Mouse (Mus musculus): ENCODE results near the gene Cd5l. TPM values are rescaled to one million over a fixed set of nuclear protein-coding genes. Genes with fewer than 3 reads are reported as not detected.
"Not testable (repeated sequence)": the region's sequence is repeated elsewhere in the genome, so short reads cannot be mapped to it uniquely, and the experiment has no call there.

The Cd5l gene
- polyA plus RNA-seq, 1 experiment from 2014 or later, result not detected

DNA sequence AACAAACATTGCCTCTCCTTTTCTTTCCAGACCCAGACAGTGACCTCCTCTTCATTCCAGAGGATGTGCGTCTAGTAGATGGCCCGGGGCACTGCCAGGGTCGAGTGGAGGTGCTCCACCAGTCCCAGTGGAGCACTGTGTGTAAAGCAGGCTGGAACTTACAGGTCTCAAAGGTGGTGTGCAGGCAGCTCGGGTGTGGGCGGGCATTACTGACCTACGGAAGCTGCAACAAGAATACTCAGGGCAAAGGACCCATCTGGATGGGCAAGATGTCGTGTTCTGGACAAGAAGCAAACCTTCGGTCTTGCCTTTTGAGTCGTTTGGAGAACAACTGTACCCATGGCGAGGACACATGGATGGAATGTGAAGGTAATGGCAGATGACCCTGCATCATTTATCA is 9.8 kb downstream of the Cd5l start:
- 91% methylated on average over 10 of the region's 10 CpGs for WGBS
- no peak for DNase-seq
- H3K36me3 ChIP-seq (ENCODE audit: control insufficient read depth, insufficient read depth, low read length), result no peaks in the 10 kb centered on the region
- no peak overlapping the region for H3K9ac ChIP-seq (replicated peaks; ENCODE audit: low read length)
- no peaks in the 10 kb centered on the region for H3K27me3 ChIP-seq (ENCODE audit: control insufficient read depth, insufficient read depth, low read length)
- H3K4me2 ChIP-seq (ENCODE audit: low read length), result no peak overlapping the region
- no peak for ATAC-seq (ENCODE audit: low FRiP score, low TSS enrichment)
- H3K4me1 ChIP-seq (ENCODE audit: control insufficient read depth, insufficient read depth, low read length), result no peaks in the 10 kb centered on the region
- H3K27ac ChIP-seq (replicated peaks; ENCODE audit: low read depth, low read length), result no peak overlapping the region
- no peak overlapping the region for H3K4me3 ChIP-seq (replicated peaks; ENCODE audit: low read depth, low read length)
- H3K9me3 ChIP-seq (ENCODE audit: control insufficient read depth, low read length), result no peaks in the 10 kb centered on the region

DNA sequence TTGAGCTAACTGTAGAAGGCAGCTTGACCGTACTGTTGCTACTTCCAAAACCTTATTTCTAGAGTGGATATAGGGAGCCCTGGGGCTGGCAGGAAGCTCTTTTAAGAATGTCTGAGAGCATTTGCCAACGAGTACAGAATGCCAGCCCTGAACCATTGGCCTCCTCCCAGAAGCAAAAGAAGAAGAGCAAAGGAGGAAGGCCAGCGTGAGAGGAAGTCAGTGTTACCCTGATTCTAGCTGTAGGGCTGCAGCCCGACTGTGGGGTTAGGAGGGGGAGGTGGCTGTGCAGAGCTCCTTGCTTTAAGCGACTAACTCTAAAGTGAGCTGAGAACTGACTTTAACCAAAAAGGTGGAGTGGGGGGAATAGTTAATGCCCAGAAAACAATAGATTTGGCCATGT is 11.5 kb downstream of the Cd5l start:
- ATAC-seq (ENCODE audit: low FRiP score, low TSS enrichment), result no peak
- no peaks in the 10 kb centered on the region for H3K9me3 ChIP-seq (ENCODE audit: control insufficient read depth, low read length)

DNA sequence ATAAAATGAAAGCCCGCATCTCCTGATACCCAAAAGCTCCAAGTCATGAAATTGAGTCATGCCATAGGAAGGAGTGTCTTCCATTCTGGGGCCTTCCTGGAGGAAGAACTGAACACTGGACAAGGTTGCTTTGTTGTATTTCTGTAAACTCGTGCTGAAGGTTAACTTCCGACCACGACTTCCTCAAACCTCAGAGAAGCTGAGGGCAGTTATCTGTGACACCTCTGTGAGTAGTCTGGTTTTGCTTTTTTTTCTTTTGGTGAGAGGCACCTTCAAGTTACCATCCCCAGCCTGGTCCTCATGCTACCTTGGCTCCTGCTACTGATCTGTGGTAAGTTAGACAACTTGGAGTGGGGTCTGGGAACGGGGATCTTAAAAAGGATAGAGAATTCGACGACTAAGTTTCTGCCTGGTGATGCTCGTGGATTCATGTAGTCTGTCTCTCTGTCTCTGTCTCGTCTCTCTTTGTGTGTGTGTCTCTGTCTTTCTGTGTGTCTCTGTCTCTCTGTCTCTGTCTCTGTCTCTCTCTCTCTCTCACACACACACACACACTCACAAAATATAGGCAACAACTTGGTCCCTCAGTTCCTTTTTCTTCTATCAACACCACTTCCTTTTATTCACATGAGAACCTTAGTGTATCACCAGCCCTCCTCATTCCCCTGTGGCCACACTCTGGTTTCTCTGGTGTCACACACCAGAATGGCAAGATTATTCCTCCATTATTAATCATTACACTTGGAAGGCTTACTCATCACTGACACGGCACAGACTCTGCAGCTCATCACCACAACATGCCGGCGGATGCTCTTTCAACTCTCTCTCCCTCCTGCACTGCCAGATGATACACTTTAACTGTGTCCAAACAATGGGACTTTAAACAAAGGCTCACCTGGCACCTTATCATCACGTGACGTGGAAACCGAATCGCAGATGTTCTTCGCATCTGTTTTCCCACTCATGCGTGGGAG is 18.8 kb downstream of the Cd5l start, which contains the start of gene Fcrl1:
TSS of gene Fcrl1 (plus strand) at position 193 of the 971 bp plus-strand sequence.
- H3K36me3 ChIP-seq (ENCODE audit: control insufficient read depth, insufficient read depth, low read length), result no peaks in the 10 kb centered on the region
- no peak within 1 kb of the TSS for H3K4me2 ChIP-seq (ENCODE audit: low read length)
- H3K27me3 ChIP-seq (ENCODE audit: control insufficient read depth, insufficient read depth, low read length), result no peaks in the 10 kb centered on the region
- no peak for ATAC-seq (ENCODE audit: low FRiP score, low TSS enrichment)
- no peak within 1 kb of the TSS for H3K4me3 ChIP-seq (replicated peaks; ENCODE audit: low read depth, low read length)
- no peak within 1 kb of the TSS for H3K9ac ChIP-seq (replicated peaks; ENCODE audit: low read length)
- H3K27ac ChIP-seq (replicated peaks; ENCODE audit: low read depth, low read length), result no peak within 1 kb of the TSS
- no peaks in the 10 kb centered on the region for H3K4me1 ChIP-seq (ENCODE audit: control insufficient read depth, insufficient read depth, low read length)
- 88% methylated on average over 18 of the region's 18 CpGs for WGBS
- DNase-seq, result no peak
- H3K9me3 ChIP-seq (ENCODE audit: control insufficient read depth, low read length), result no peaks in the 10 kb centered on the region

More for the DNA sequence above, 11.5 kb downstream of the Cd5l start:
- Histone ChIP-seq H3K27me3 (ENCODE audit: control insufficient read depth, insufficient read depth, low read length) (no peaks in the 10 kb centered on the region), H3K4me1 (ENCODE audit: control insufficient read depth, insufficient read depth, low read length) (no peaks in the 10 kb centered on the region), H3K4me2 (ENCODE audit: low read length) (no peak overlapping the region), H3K27ac (replicated peaks; ENCODE audit: low read depth, low read length) (no peak overlapping the region), H3K4me3 (replicated peaks; ENCODE audit: low read depth, low read length) (no peak overlapping the region), H3K9ac (replicated peaks; ENCODE audit: low read length) (no peak overlapping the region), H3K36me3 (ENCODE audit: control insufficient read depth, insufficient read depth, low read length) (no peaks in the 10 kb centered on the region)
- DNase-seq, result no peak
- 83% methylated on average over 5 of the region's 5 CpGs for WGBS

DNA sequence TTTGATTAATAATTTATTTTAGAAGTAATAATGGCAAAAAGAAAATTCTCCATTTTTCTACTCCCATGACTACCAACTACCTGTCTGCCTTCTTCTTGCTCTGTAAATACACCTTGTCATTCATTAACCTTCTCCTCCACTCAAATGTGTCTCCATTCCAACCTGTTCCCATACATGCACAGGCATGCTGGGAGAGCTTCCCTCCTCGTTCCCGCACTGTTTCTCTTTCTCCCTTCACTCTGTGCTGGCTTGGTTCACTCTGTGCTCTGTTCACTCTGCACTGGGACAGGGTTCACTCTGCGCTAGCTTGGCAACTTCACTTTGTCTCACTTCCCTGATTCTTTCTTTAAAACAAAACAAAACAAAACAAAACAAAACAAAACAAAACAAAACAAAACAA is 19.5 kb downstream of the Cd5l start:
- Histone ChIP-seq H3K4me3 (replicated peaks; ENCODE audit: low read depth, low read length) (no peak overlapping the region), H3K27ac (replicated peaks; ENCODE audit: low read depth, low read length) (no peak overlapping the region), H3K36me3 (ENCODE audit: control insufficient read depth, insufficient read depth, low read length) (no peaks in the 10 kb centered on the region), H3K4me1 (ENCODE audit: control insufficient read depth, insufficient read depth, low read length) (no peaks in the 10 kb centered on the region), H3K27me3 (ENCODE audit: control insufficient read depth, insufficient read depth, low read length) (no peaks in the 10 kb centered on the region), H3K9me3 (ENCODE audit: control insufficient read depth, low read length) (no peaks in the 10 kb centered on the region), H3K9ac (replicated peaks; ENCODE audit: low read length) (no peak overlapping the region), H3K4me2 (ENCODE audit: low read length) (no peak overlapping the region)
- no peak for DNase-seq
- WGBS, result 65% methylated on average over 3 of the region's 3 CpGs
- no peak for ATAC-seq (ENCODE audit: low FRiP score, low TSS enrichment)

DNA sequence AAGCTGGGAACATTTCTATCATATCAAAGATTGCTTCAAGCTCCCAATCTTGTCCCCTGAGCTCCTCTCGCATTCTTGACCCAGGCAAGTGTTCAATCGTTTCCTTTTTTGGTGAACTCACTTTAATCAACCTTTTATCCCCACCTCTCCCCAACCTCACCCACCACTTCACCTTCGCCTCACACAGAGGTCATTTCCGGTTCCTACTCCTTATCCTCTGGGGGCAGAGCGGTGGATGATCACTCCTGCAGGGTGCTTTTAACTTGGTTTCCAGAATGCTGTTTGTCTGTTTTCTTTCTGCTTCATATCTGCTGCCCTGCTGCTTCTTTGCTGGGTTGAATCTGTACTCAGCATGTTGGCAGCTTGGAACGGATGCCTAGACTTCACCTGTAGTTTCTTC is 20.0 kb downstream of the Cd5l start:
- no peak overlapping the region for H3K4me3 ChIP-seq (replicated peaks; ENCODE audit: low read depth, low read length)
- no peak overlapping the region for H3K27ac ChIP-seq (replicated peaks; ENCODE audit: low read depth, low read length)
- no peaks in the 10 kb centered on the region for H3K9me3 ChIP-seq (ENCODE audit: control insufficient read depth, low read length)
- DNase-seq, result no peak
- H3K36me3 ChIP-seq (ENCODE audit: control insufficient read depth, insufficient read depth, low read length), result no peaks in the 10 kb centered on the region
- WGBS, result 83% methylated on average over 6 of the region's 6 CpGs
- no peaks in the 10 kb centered on the region for H3K4me1 ChIP-seq (ENCODE audit: control insufficient read depth, insufficient read depth, low read length)
- H3K27me3 ChIP-seq (ENCODE audit: control insufficient read depth, insufficient read depth, low read length), result no peaks in the 10 kb centered on the region
- H3K9ac ChIP-seq (replicated peaks; ENCODE audit: low read length), result no peak overlapping the region
- no peak overlapping the region for H3K4me2 ChIP-seq (ENCODE audit: low read length)
- no peak for ATAC-seq (ENCODE audit: low FRiP score, low TSS enrichment)

DNA sequence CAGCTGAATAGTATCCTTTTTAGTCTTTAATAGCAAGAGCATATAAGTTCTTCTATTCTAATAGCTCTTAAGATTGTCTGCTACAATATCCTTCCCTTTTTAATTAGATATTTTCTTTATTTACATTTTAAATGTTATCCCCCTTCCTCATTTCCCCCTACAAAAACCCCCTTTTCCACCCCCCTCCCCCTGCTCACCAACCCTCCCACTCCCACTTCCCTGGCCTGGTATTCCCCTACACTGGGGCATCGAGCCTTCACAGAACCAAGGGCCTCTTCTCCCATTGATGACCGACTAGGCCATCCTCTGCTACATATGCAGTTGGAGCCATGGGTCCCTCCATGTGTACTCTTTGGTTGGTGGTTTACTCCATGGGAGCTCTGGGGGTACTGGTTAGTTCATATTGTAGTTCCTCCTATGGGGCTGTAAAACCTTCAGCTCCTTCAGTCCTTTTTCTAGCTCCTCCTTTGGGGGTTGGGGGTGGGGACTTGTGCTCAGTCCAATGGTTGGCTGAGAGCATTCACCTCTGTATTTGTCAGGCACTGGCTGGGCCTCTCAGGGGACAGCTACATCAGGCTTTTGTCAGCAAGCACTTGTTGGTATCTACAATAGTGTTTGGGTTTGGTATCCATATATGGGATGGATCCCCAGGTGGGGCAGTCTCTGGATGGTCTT is 22.1 kb downstream of the Cd5l start:
- not testable (repeated sequence) for H3K27ac ChIP-seq (replicated peaks; ENCODE audit: low read depth, low read length); ATAC-seq (ENCODE audit: low FRiP score, low TSS enrichment); H3K4me2 ChIP-seq (ENCODE audit: low read length); H3K27me3 ChIP-seq (ENCODE audit: control insufficient read depth, insufficient read depth, low read length); H3K9ac ChIP-seq (replicated peaks; ENCODE audit: low read length); H3K4me3 ChIP-seq (replicated peaks; ENCODE audit: low read depth, low read length); DNase-seq; H3K4me1 ChIP-seq (ENCODE audit: control insufficient read depth, insufficient read depth, low read length); H3K9me3 ChIP-seq (ENCODE audit: control insufficient read depth, low read length); H3K36me3 ChIP-seq (ENCODE audit: control insufficient read depth, insufficient read depth, low read length)
- 83% methylated on average over 2 of the region's 2 CpGs for WGBS

DNA sequence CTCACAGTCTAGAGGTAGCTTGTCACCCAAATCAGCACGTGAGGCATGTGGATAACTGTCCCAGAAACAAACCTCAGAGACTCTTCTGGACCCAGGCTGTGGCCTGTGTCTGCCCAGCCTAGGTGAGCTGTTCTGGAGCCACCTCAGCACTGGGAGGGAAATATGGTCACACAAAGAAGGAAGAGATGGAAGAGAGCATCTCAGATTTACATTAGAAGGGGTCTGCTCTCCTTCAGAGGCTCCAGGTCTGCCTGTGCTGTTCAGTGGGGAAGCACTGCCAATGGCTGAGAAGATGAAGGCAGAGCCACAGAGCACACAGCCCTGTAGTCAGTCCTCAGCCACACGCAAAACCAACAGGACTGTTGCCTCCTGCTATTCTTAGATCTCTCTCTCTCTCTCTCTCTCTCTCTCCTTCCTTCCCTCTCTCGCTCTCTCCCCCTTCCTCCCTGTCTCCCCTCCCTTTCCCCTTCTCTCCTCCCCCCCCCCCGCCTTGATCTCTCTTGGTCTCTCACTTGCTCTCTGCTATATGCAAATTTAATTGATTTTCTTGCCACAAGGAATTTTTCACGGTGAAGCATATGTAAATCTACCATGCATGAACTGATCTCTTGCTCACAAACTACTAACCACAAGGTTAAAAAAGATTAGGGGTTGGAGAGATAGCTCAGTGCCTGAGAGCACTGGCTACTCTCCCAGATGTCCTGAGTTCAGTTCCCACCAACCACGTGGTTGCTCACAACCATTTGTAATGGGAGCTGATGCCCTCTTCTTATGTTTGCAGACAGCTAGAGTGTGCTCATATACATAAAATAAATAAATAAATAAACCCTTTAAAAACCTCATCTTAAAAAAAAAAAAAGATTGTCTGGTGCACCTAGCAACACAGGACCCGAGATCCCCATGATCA is 24.4 kb downstream of the Cd5l start:
- Histone ChIP-seq H3K9ac (replicated peaks; ENCODE audit: low read length) (no peak overlapping the region), H3K4me1 (ENCODE audit: control insufficient read depth, insufficient read depth, low read length) (no peaks in the 10 kb centered on the region), H3K4me2 (ENCODE audit: low read length) (no peak overlapping the region), H3K4me3 (replicated peaks; ENCODE audit: low read depth, low read length) (no peak overlapping the region), H3K36me3 (ENCODE audit: control insufficient read depth, insufficient read depth, low read length) (no peaks in the 10 kb centered on the region), H3K27ac (replicated peaks; ENCODE audit: low read depth, low read length) (no peak overlapping the region), H3K27me3 (ENCODE audit: control insufficient read depth, insufficient read depth, low read length) (no peaks in the 10 kb centered on the region), H3K9me3 (ENCODE audit: control insufficient read depth, low read length) (no peaks in the 10 kb centered on the region)
- ATAC-seq (ENCODE audit: low FRiP score, low TSS enrichment) (no peak), DNase-seq (peak; percentile 5)
- 48% methylated on average over 7 of the region's 7 CpGs for WGBS

DNA sequence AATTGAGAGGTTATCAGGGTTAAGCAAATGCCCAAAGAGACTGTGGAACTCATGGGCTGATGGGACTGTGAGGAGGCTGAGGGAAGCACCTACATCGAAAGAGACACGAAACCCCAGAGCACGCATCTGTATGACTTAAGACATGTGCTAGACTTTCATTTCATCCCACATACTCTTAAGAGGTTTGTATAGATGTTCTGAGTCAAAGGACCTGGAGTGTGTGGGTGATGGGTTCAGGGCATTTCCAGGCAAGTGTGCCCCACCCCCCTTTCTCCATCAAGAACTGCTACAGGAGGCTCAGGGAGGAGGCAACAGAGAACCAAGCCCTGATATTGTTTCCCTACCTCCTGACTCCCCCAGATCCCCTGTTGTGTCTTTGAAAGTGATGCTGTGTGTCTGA is 25.6 kb downstream of the Cd5l start:
- H3K9me3 ChIP-seq (ENCODE audit: control insufficient read depth, low read length), result no peaks in the 10 kb centered on the region
- H3K27me3 ChIP-seq (ENCODE audit: control insufficient read depth, insufficient read depth, low read length), result no peaks in the 10 kb centered on the region
- WGBS, result 95% methylated on average over 3 of the region's 3 CpGs
- H3K4me3 ChIP-seq (replicated peaks; ENCODE audit: low read depth, low read length), result no peak overlapping the region
- H3K4me2 ChIP-seq (ENCODE audit: low read length), result no peak overlapping the region
- no peak overlapping the region for H3K9ac ChIP-seq (replicated peaks; ENCODE audit: low read length)
- DNase-seq (no peak), ATAC-seq (ENCODE audit: low FRiP score, low TSS enrichment) (no peak)
- H3K27ac ChIP-seq (replicated peaks; ENCODE audit: low read depth, low read length), result no peak overlapping the region
- H3K4me1 ChIP-seq (ENCODE audit: control insufficient read depth, insufficient read depth, low read length), result no peaks in the 10 kb centered on the region
- H3K36me3 ChIP-seq (ENCODE audit: control insufficient read depth, insufficient read depth, low read length), result no peaks in the 10 kb centered on the region
